Mouse (Mus musculus) yolk sac, embryonic 10.5 days (tissue): ENCODE measurements around the gene Ppm1l.
"Not testable (repeated sequence)": the region's sequence is repeated elsewhere in the genome, so short reads cannot be mapped to it uniquely, and the experiment has no call there.

Source experiments
- DNase-seq: peaks from one replicate; pipeline ENCODE4 v3.0.0-alpha.2; 2017; ENCODE audit warnings: low spot score

Gene Ppm1l

GRCm38 (mm10) chr3:69535941-69536647 lies 219.4 kb downstream of the Ppm1l start:
- DNase-seq, result no peak

DNA sequence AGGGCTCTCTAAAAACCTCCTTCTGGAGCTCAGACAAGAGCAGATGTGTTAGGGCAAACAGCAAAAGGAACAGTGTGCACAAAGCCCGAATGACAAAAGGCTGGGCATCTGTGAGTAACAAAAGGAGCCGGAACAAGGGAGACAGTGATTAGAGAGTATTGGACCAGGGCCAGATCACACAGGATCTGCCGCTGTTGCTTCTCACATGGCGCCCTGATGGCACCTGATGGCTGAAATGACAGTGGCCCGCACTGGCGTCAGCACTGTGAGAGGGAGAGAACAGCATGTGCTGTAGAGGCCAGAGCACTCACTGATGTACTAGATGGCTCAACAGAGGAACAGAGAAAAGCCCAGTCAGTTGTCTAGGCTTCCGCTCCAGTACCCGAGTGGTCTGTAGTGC lies 226.3 kb downstream of the Ppm1l start:
- no peak for DNase-seq

DNA sequence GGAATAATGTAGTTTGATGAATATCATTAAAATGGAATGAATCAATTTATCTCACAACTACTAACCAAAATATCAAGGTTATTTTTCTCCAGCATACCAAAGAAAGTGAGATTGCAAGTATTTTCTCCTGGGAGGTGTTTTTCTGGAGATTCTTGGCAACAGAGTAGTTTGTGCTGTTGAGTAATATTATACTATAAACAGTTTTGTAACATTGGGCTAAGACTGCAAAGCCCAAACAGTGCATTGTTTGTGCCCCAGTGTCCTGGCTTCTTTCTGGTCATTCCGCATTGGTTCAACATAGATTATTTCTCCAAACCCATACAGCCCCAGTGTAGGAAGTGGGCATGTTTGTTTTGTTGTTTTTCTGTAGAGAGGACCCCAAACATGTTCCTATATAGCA lies 227.1 kb downstream of the Ppm1l start:
- DNase-seq, result no peak

GRCm38 (mm10) chr3:69545017-69545416 lies 228.4 kb downstream of the Ppm1l start:
- no peak for DNase-seq

GRCm38 (mm10) chr3:69548704-69549455 lies 232.2 kb downstream of the Ppm1l start:
- no peak for DNase-seq

GRCm38 (mm10) chr3:69549602-69550001 lies 232.9 kb downstream of the Ppm1l start:
- DNase-seq, result no peak

DNA sequence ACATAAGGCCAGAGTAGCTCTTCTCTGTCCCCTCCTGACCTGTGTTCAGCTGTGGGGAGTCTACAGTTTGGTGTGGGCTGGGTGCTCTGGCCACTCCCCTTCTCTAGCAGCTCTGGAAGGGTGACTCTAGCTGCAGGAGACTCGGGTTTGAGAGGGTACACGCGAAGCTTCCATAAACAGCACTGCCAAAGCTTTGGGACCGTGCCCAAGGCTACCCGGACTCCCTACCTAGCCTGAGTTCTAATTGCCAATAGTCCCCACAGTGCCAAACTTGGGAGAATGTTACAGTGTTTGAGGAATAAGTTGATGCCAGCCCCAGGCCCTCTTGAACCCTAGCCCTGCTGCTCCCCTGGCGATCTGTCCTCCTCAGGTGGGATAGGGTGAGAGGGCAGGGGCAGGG lies 238.8 kb downstream of the Ppm1l start:
- DNase-seq, result no peak

GRCm38 (mm10) chr3:69556092-69556778 lies 239.6 kb downstream of the Ppm1l start:
- peak; percentile 65 for DNase-seq

- no peak for DNase-seq
Observed at GRCm38 (mm10) chr3:69559316-69559974, 242.8 kb downstream of the Ppm1l start.

- no peak for DNase-seq
Observed at GRCm38 (mm10) chr3:69559975-69560330, 243.3 kb downstream of the Ppm1l start.

GRCm38 (mm10) chr3:69561686-69562085 lies 245.0 kb downstream of the Ppm1l start:
- peak; percentile 51 for DNase-seq

DNA sequence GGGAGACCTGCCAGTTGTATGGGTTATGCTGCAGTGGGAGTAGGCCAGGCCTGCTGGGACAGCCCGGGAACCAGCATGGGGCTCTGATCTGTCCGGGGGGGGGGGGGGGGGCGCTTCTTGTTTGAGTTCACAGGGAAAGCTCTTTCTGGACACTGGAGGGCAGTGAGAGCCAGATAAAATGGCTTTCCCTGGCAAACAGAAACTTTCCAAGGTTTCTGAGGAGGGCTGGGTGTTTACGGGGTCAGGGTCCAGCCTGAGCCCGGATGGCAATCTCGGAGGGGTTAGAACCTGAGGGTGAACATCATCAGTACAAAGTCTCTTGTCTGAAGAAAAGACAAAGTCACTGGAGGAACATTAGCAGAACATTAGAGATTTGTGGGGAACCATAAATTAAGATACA lies 246.7 kb downstream of the Ppm1l start:
- DNase-seq, result peak; percentile 75

GRCm38 (mm10) chr3:69565586-69565985 lies 248.9 kb downstream of the Ppm1l start:
- not testable (repeated sequence) for DNase-seq

DNA sequence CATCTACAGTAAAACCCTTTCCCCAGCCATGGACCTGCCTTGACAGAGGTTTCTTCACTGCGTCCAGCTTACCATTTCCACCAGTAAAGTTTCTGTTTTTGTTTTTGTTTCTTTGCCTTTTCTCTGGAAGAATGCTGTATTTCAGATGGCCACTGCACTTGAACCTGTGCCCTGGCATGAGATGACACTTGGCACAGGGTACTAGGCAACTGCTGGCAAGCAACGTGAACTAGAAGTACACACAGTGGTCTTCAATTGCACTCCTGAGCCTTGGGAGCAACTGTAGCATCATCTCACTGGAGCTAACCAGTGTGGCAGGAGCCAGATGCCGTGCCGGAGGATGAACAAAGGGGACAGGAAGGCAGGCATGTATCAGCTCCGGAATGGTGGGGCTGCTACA lies 255.9 kb downstream of the Ppm1l start:
- no peak for DNase-seq

DNA sequence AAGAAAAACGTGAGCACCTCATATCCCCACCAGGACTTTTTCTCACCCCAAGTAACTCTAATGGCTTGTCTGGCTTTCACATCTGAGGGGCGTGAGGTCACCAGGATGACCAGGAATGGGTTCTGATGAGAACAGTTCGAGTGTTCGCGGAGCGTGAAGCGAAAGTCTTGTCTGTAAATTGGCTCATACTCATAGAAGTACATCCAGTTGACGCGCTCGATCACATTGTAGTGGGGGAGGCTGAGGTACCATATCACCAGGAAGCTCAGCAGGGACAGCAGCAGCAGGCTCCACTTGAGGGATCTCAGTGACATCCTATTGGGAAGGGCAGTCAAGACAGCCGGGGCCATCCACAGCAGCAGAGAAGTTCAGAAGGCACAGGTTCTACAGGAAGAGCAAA lies 258.9 kb downstream of the Ppm1l start:
- no peak for DNase-seq

DNA sequence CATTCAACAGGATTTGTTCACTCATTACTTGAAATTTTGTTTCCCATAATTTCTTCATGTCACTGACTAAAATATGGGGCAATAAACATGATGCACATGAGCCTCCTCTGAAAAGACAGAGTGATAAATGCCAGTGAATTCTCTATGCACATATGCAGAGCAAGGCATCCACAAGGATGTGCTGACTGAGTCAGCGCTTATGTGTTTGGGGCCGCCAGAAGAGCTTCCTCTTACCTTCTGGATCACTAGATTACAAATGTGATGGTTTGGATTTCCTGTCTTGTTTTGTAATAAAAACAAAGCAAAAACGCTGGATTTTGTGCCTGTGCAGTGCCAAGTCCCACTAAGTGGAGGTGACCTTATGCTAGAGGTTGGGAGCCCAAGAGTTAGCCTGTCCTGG lies 260.1 kb downstream of the Ppm1l start:
- no peak for DNase-seq

- no peak for DNase-seq
Observed at GRCm38 (mm10) chr3:69578791-69579190, 262.1 kb downstream of the Ppm1l start.

DNA sequence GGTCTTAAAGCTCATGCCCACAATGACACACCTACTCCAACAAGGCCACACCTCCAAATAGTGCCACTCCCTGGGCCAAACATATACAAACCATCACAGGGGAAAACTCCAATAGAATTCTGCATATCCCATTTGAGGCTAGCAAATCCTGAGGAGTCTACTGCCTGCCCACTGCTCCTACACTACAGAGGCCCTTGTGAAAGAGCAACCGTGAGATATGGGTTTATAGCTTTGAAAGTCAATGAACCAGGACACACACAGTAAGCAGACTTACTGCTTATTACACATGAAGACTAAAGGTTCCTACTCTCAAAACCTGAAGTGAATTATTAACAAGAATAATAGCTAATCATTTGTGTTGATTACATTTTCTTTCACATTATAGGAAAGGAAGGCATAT lies 267.1 kb downstream of the Ppm1l start:
- no peak for DNase-seq

- peak; percentile 86 for DNase-seq
Observed at GRCm38 (mm10) chr3:69588101-69588760, 271.6 kb downstream of the Ppm1l start.

DNA sequence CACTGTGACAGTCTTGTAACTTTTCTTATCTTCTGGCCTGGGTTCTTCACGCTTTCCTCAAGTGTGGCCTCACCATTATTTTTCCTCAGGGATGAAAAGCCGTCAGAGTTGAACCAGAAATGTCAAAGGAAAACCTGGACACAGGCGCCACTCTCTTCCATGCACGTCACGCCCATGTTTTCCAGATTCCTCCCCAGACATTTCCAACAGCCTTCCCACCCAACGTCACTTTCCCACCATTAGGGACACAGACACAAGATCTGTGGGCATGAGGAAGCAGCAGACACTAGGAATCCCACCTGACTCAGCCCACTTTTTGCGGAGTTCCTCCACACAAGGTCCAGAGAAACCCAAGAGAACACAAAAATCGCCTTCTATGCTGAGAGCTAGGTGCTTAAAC lies 276.8 kb downstream of the Ppm1l start:
- no peak for DNase-seq

GRCm38 (mm10) chr3:69594071-69594470 lies 277.4 kb downstream of the Ppm1l start:
- no peak for DNase-seq

DNA sequence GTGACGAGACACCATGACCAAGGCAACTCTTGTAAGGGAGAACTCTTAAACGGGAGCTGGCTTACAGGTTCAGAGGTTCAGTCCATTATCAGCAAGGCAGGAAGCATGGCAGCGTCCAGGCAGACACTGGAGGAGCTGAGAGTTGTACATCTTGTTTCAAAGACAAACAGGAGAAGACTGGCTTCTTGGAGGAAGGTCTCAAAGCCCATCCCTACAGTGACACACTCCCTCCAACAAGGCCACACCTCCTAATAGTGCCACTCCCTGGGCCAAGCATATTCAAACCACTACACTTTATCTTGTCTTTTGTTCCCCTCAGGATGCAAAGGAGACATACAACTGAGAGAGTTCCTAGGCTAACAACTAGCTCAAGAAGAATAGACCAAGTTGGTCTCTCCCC lies 279.5 kb downstream of the Ppm1l start:
- no peak for DNase-seq
